Mouse (Mus musculus): Measurements from ENCODE around the gene Rprd1b. TPM values are rescaled to one million over a fixed set of nuclear protein-coding genes. Genes with fewer than 3 reads are reported as not detected.
A peak's percentile ranks its signal among the peaks of the same experiment; 100 is the strongest.

The Rprd1b gene
- total and polyA plus RNA-seq, 2 experiments from 2014 or later: 13.5 to 24.5 TPM

GRCm38 (mm10) chr2:157986235-157986634 is 42.1 kb upstream of the Rprd1b start:
- Histone ChIP-seq H3K4me3 (ENCODE audit: low read depth, low read length) (no peak overlapping the region), H3K9ac (replicated peaks; ENCODE audit: low read depth, low read length) (no peak overlapping the region), H3K9me3 (replicated peaks; ENCODE audit: control insufficient read depth, low read length) (no peaks in the 10 kb centered on the region), H3K27me3 (ENCODE audit: control insufficient read depth, insufficient read depth, low read length) (no peaks in the 10 kb centered on the region), H3K27ac (ENCODE audit: low read depth) (no peak overlapping the region), H3K4me1 (ENCODE audit: control insufficient read depth, insufficient read depth) (no peaks in the 10 kb centered on the region; the same call in 1 of the 2 replicates), H3K4me2 (ENCODE audit: low read depth, low read length) (no peak overlapping the region), H3K36me3 (replicated peaks; ENCODE audit: control insufficient read depth, insufficient read depth, low read length) (peaks cover 19% of the 10 kb centered on the region)
- TF ChIP-seq EP300 (IDR thresholded peaks at IDR 0.05; ENCODE audit: low read depth) (no peak), CTCF (IDR thresholded peaks at IDR 0.05; ENCODE audit: low read depth) (no peak)
- no peak for ATAC-seq (ENCODE audit: insufficient read depth, low read depth)
- DNase-seq (ENCODE audit: low spot score): no peak
- 83% methylated on average over 6 of the region's 6 CpGs for WGBS

GRCm38 (mm10) chr2:157988416-157989190 is 39.7 kb upstream of the Rprd1b start:
- Histone ChIP-seq H3K36me3 (replicated peaks; ENCODE audit: control insufficient read depth, insufficient read depth, low read length) (peaks cover 34% of the 10 kb centered on the region), H3K9me3 (replicated peaks; ENCODE audit: control insufficient read depth, low read length) (no peaks in the 10 kb centered on the region), H3K4me3 (ENCODE audit: low read depth, low read length) (no peak overlapping the region), H3K4me1 (ENCODE audit: control insufficient read depth, insufficient read depth) (no peaks in the 10 kb centered on the region; the same call in 1 of the 2 replicates), H3K27ac (ENCODE audit: low read depth) (no peak overlapping the region), H3K9ac (replicated peaks; ENCODE audit: low read depth, low read length) (no peak overlapping the region), H3K27me3 (ENCODE audit: control insufficient read depth, insufficient read depth, low read length) (no peaks in the 10 kb centered on the region), H3K4me2 (ENCODE audit: low read depth, low read length) (no peak overlapping the region)
- no peak for ATAC-seq (ENCODE audit: insufficient read depth, low read depth)
- DNase-seq (ENCODE audit: low spot score): no peak
- 47% methylated on average over 7 of the region's 7 CpGs for WGBS
- TF ChIP-seq EP300 (IDR thresholded peaks at IDR 0.05; ENCODE audit: low read depth) (no peak), CTCF (IDR thresholded peaks at IDR 0.05; ENCODE audit: low read depth) (no peak)

GRCm38 (mm10) chr2:157989946-157990345 is 38.4 kb upstream of the Rprd1b start:
- H3K4me1 ChIP-seq (ENCODE audit: control insufficient read depth, insufficient read depth): no peaks in the 10 kb centered on the region; the same call in 1 of the 2 replicates
- ATAC-seq (ENCODE audit: insufficient read depth, low read depth): no peak

GRCm38 (mm10) chr2:157991026-157991425 is 37.3 kb upstream of the Rprd1b start:
- ATAC-seq (ENCODE audit: insufficient read depth, low read depth) (no peak), DNase-seq (ENCODE audit: low spot score) (no peak)
- H3K9me3 ChIP-seq (replicated peaks; ENCODE audit: control insufficient read depth, low read length): no peaks in the 10 kb centered on the region
- 71% methylated on average over 6 of the region's 6 CpGs for WGBS
- H3K36me3 ChIP-seq (replicated peaks; ENCODE audit: control insufficient read depth, insufficient read depth, low read length): peaks cover 58% of the 10 kb centered on the region
- no peaks in the 10 kb centered on the region for H3K27me3 ChIP-seq (ENCODE audit: control insufficient read depth, insufficient read depth, low read length)
- H3K4me1 ChIP-seq (ENCODE audit: control insufficient read depth, insufficient read depth): no peaks in the 10 kb centered on the region
- H3K4me3 ChIP-seq (ENCODE audit: low read depth, low read length): no peak overlapping the region
- no peak overlapping the region for H3K4me2 ChIP-seq (ENCODE audit: low read depth, low read length)
- H3K9ac ChIP-seq (replicated peaks; ENCODE audit: low read depth, low read length): no peak overlapping the region
- H3K27ac ChIP-seq (ENCODE audit: low read depth): no peak overlapping the region
- TF ChIP-seq EP300 (IDR thresholded peaks at IDR 0.05; ENCODE audit: low read depth): no peak
- TF ChIP-seq CTCF (IDR thresholded peaks at IDR 0.05; ENCODE audit: low read depth): no peak

More at GRCm38 (mm10) chr2:157989946-157990345, 38.4 kb upstream of the Rprd1b start:
- no peak overlapping the region for H3K4me2 ChIP-seq (ENCODE audit: low read depth, low read length)
- H3K27me3 ChIP-seq (ENCODE audit: control insufficient read depth, insufficient read depth, low read length): no peaks in the 10 kb centered on the region
- peak; percentile 61 for TF ChIP-seq CTCF (IDR thresholded peaks at IDR 0.05; ENCODE audit: low read depth)
- TF ChIP-seq EP300 (IDR thresholded peaks at IDR 0.05; ENCODE audit: low read depth): no peak
- H3K9me3 ChIP-seq (replicated peaks; ENCODE audit: control insufficient read depth, low read length): no peaks in the 10 kb centered on the region
- DNase-seq (ENCODE audit: low spot score): no peak
- H3K36me3 ChIP-seq (replicated peaks; ENCODE audit: control insufficient read depth, insufficient read depth, low read length): peaks cover 47% of the 10 kb centered on the region
- no peak overlapping the region for H3K27ac ChIP-seq (ENCODE audit: low read depth)
- H3K4me3 ChIP-seq (ENCODE audit: low read depth, low read length): no peak overlapping the region
- H3K9ac ChIP-seq (replicated peaks; ENCODE audit: low read depth, low read length): no peak overlapping the region
- WGBS: 97% methylated on average over 2 of the region's 2 CpGs

GRCm38 (mm10) chr2:157992501-157992900 is 35.8 kb upstream of the Rprd1b start:
- no peak for DNase-seq (ENCODE audit: low spot score)
- H3K4me1 ChIP-seq (ENCODE audit: control insufficient read depth, insufficient read depth): no peaks in the 10 kb centered on the region
- no peak overlapping the region for H3K27ac ChIP-seq (ENCODE audit: low read depth)
- H3K9me3 ChIP-seq (replicated peaks; ENCODE audit: control insufficient read depth, low read length): no peaks in the 10 kb centered on the region
- no peak overlapping the region for H3K4me2 ChIP-seq (ENCODE audit: low read depth, low read length)
- no peak overlapping the region for H3K4me3 ChIP-seq (ENCODE audit: low read depth, low read length)
- no peak for TF ChIP-seq CTCF (IDR thresholded peaks at IDR 0.05; ENCODE audit: low read depth)
- no peak for TF ChIP-seq EP300 (IDR thresholded peaks at IDR 0.05; ENCODE audit: low read depth)
- H3K36me3 ChIP-seq (replicated peaks; ENCODE audit: control insufficient read depth, insufficient read depth, low read length): peaks cover 65% of the 10 kb centered on the region
- H3K9ac ChIP-seq (replicated peaks; ENCODE audit: low read depth, low read length): no peak overlapping the region
- no peaks in the 10 kb centered on the region for H3K27me3 ChIP-seq (ENCODE audit: control insufficient read depth, insufficient read depth, low read length)
- ATAC-seq (ENCODE audit: insufficient read depth, low read depth): no peak
- 91% methylated on average over 4 of the region's 4 CpGs for WGBS
